Mouse (Mus musculus) hindbrain, postnatal 0 days (tissue): ENCODE measurements around the gene Asb7. TPM values are rescaled to one million over a fixed set of nuclear protein-coding genes. Genes with fewer than 3 reads are reported as not detected.

Experiments used
- ATAC-seq: fragments of 200-750 bp; cut with Nextera tagmentation; 2 replicates; pipeline ENCODE4 v1.8.0; 2017; ENCODE audit warnings: mild to moderate bottlenecking, moderate TSS enrichment, moderate library complexity
- DNase-seq: peaks from one replicate; pipeline ENCODE4 v3.0.0-alpha.2; 2015; ENCODE audit warnings: low spot score
- H3K27ac ChIP-seq: fragments of 300-500 bp; sonication (generic); 2 replicates; pipeline ENCODE4 v1.5.1; 2014; ENCODE audit warnings: mild to moderate bottlenecking
- H3K27me3 ChIP-seq: fragments of 300-500 bp; sonication (generic); 2 replicates; pipeline ENCODE4 v1.6.1; 2014; ENCODE audit warnings: low read length, mixed read lengths; ENCODE audit not compliant: insufficient read depth
- H3K36me3 ChIP-seq: fragments of 300-500 bp; sonication (generic); 2 replicates; pipeline ENCODE4 v1.6.1; 2014; ENCODE audit warnings: low read length, mixed read lengths; ENCODE audit not compliant: insufficient read depth
- H3K4me1 ChIP-seq: fragments of 300-500 bp; sonication (generic); 2 replicates; pipeline ENCODE4 v1.6.1; 2014; ENCODE audit warnings: antibody characterized with exemption, low read length, mixed read lengths; ENCODE audit not compliant: insufficient read depth
- H3K4me2 ChIP-seq: fragments of 300-500 bp; sonication (generic); 2 replicates; pipeline ENCODE4 v1.6.1; 2014; ENCODE audit warnings: low read depth, mild to moderate bottlenecking, low read length, moderate library complexity, mixed read lengths
- H3K4me3 ChIP-seq: fragments of 300-500 bp; sonication (generic); 2 replicates; pipeline ENCODE4 v1.5.1; 2014; ENCODE audit warnings: low read length
- H3K9ac ChIP-seq: fragments of 300-500 bp; sonication (generic); replicated peaks from 2 replicates; pipeline ENCODE4 v1.6.1; 2014; ENCODE audit warnings: mild to moderate bottlenecking, low read length, moderate library complexity, mixed read lengths
- H3K9me3 ChIP-seq: fragments of 300-500 bp; sonication (generic); 2 replicates; pipeline ENCODE4 v1.6.1; 2016; ENCODE audit warnings: low read length, mixed read lengths
- CTCF ChIP-seq: IDR thresholded peaks from 2 replicates; pipeline ENCODE4 v1.5.1; 2016; ENCODE audit warnings: antibody characterized with exemption, control low read depth, low read depth
- WGBS: fragments of 180-500 bp; shearing (Covaris S2); extraction: QIAGEN DNeasy Blood & Tissue Kit; methylation state at CpG from one replicate; pipeline ENCODE4 v1.1.7; 2014; 5-methylcytosine and 5-hydroxymethylcytosine counted together
- polyA plus RNA-seq: library from polyadenylated mRNA; unstranded; fragments of >200 nt; fragmentation: Nextera tagmentation; extraction: Ambion mirVana; gene quantifications from 2 replicates; pipeline ENCODE4 v1.2.1, GENCODE M21; 2015
- total RNA-seq: library from RNA; depleted of rRNA; stranded (reverse); fragments of >200 nt; gene quantifications from 2 replicates; pipeline ENCODE4 v1.2.3, GENCODE M21; 2014; rRNA removed

Asb7 gene
- total RNA-seq (15.3 and 15.4 TPM in 2 replicates), polyA plus RNA-seq (10.5 and 11.7 TPM in 2 replicates)

DNA sequence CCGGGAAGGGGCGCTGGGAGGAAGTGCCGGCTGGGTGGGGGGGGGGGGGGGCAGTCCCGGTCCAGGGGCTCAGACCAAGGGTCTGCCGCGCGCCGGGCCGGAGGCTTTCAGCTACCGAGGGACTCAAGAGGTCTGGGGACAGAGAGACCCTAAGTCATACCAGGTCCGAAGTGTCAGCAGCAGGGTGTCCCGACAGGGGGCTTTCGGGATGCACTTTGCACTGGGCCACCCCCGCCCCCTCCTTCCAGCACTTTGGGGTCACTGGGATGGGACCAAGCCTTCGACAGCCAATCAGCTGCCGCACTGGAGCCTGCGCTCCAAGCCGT lies at the start of gene Asb7:
Gene Asb7, minus strand, starts transcription at position 303 of the 326 bp plus-strand sequence.
- H3K36me3 ChIP-seq = no peaks in the 10 kb centered on the region; the same call in 1 of the 2 replicates
- 0% methylated on average over 17 of the region's 18 CpGs for WGBS

DNA sequence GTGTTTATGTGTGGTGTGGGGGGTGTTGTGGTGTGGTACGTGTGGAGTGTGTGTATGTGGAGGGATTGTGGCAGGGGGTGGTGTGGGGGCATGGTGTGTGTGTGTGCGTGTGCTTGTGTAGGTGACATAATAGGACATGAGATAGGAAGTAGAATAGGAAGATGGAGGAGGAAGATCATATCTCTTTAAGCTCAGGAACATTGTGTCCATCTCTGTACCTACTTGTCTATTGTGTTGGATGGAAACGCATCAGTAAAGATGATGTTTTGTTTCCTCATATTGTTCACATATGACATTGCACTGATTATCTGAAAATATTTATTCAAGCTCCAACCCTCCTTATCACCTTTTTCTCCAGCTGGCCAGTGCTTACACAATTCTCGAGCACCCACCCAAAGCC lies 48.0 kb upstream of the Asb7 start:
- H3K27ac ChIP-seq = no peak overlapping the region
- no peak for TF ChIP-seq CTCF
- no peaks in the 10 kb centered on the region for H3K27me3 ChIP-seq
- ATAC-seq = no peak
- no peaks in the 10 kb centered on the region for H3K36me3 ChIP-seq
- 87% methylated on average over 4 of the region's 4 CpGs for WGBS
- no peak for DNase-seq
- no peaks in the 10 kb centered on the region for H3K9me3 ChIP-seq
- no peak overlapping the region for H3K4me2 ChIP-seq
- H3K9ac ChIP-seq = no peak overlapping the region
- H3K4me1 ChIP-seq = peaks cover 5% of the 10 kb centered on the region; the same call in 1 of the 2 replicates
- H3K4me3 ChIP-seq = no peak overlapping the region

More for the DNA sequence above, at the start of gene Asb7:
- DNase-seq (no peak), ATAC-seq (no peak)
- H3K9me3 ChIP-seq = no peaks in the 10 kb centered on the region
- peaks cover 8% of the 10 kb centered on the region; the same call in 1 of the 2 replicates for H3K4me1 ChIP-seq
- no peak for TF ChIP-seq CTCF
- no peaks in the 10 kb centered on the region for H3K27me3 ChIP-seq
- H3K4me2 ChIP-seq = peak within 1 kb of the TSS; percentile 97
- H3K27ac ChIP-seq = peak within 1 kb of the TSS; percentile 94
- peak within 1 kb of the TSS; percentile 74 for H3K9ac ChIP-seq
- peak within 1 kb of the TSS; percentile 73 for H3K4me3 ChIP-seq

DNA sequence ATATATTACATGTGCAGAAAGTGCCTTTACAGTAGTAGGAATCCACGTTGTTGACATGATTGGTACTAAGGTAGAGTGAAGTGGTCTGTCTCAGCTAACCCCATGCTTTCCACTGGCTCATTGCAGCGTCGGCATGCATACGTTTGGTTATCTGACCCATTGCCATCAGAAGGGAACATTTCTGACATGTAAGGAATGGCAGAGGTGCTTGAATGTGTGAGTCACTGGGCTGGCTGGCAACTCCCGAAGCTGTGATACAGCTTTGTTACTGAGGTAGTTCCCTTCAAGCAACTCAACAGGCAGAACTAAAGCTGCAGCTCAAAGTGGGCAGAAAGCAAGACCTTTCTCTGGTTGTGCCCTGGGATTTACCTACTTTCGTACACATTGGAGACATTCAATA lies 45.6 kb upstream of the Asb7 start:
- Histone ChIP-seq H3K9me3 (no peaks in the 10 kb centered on the region), H3K27me3 (no peaks in the 10 kb centered on the region), H3K9ac (no peak overlapping the region), H3K4me2 (no peak overlapping the region), H3K4me1 (no peaks in the 10 kb centered on the region), H3K27ac (no peak overlapping the region), H3K4me3 (no peak overlapping the region), H3K36me3 (no peaks in the 10 kb centered on the region)
- 96% methylated on average over 6 of the region's 6 CpGs for WGBS
- ATAC-seq (no peak), DNase-seq (no peak)
- no peak for TF ChIP-seq CTCF

DNA sequence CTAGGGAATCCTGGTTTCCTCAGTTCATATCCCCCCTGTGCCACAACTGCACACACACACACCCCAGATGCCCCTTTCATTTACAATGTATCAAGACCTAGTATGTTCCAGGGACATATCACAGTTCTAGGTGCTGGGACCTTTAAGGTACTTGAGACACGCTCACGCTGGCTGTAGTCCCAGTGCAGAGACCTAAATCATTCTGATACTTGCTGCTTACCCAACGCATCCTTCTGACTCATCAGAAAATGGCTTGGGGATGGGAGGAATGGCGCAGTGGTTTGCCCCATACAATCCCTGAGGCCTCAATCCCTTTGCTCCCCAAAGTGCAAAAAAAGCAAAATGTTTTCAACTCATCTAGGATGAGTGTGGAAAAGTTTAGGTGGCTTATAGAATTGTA lies 45.1 kb upstream of the Asb7 start:
- DNase-seq = no peak
- Histone ChIP-seq H3K27me3 (no peaks in the 10 kb centered on the region), H3K9ac (no peak overlapping the region), H3K4me3 (no peak overlapping the region), H3K9me3 (no peaks in the 10 kb centered on the region), H3K36me3 (no peaks in the 10 kb centered on the region), H3K27ac (no peak overlapping the region), H3K4me1 (no peaks in the 10 kb centered on the region), H3K4me2 (no peak overlapping the region)
- no peak for ATAC-seq
- no peak for TF ChIP-seq CTCF
- WGBS = 97% methylated on average over 4 of the region's 4 CpGs

DNA sequence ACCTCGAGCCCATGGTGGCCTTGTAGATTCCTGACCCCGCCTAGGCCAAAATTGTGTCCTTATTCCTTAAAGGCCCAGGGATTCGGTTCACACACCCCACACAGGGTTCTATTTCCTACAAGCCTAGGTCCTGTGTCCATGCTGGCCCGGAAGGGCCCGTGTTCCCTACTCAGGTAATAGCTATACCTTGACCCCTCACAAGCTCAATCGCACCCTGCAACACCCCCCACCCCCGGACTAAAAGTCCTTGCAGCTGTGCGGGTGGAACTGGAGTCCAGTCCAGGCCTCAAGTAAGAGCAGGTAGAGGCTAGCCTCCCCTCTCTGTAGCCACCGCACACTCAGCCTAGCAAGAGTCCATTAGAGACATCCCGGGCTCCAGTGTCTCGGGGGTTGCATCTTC lies 44.5 kb upstream of the Asb7 start:
- ATAC-seq = no peak

DNA sequence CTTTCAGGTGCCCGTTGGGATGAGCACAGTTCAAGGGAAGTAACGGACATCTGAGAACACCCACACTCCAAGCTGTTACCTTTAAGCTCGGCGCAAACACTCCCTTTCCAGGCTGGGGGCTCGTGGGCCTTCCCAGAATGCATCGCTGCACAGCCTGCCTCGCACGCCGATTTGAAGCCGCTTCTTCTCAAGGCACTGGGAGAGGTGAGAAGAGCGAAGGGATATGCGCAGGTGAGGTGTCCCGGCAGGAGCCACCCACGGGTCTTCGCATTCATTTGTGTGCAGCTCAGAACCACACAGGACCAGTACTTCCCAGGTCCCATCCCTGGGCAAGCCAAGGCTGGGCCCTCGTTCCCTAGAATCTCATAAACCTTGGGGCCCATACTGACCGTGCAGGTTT lies 44.0 kb upstream of the Asb7 start:
- Histone ChIP-seq H3K27me3 (no peaks in the 10 kb centered on the region), H3K4me1 (no peaks in the 10 kb centered on the region), H3K4me3 (no peak overlapping the region), H3K9ac (no peak overlapping the region), H3K36me3 (no peaks in the 10 kb centered on the region), H3K4me2 (no peak overlapping the region), H3K27ac (no peak overlapping the region), H3K9me3 (no peaks in the 10 kb centered on the region)
- TF ChIP-seq CTCF = no peak
- ATAC-seq = no peak
- no peak for DNase-seq
- 96% methylated on average over 17 of the region's 17 CpGs for WGBS

More for the DNA sequence above, 44.5 kb upstream of the Asb7 start:
- Histone ChIP-seq H3K4me1 (no peaks in the 10 kb centered on the region), H3K27ac (no peak overlapping the region), H3K4me2 (no peak overlapping the region), H3K27me3 (no peaks in the 10 kb centered on the region), H3K9me3 (no peaks in the 10 kb centered on the region), H3K9ac (no peak overlapping the region), H3K4me3 (no peak overlapping the region), H3K36me3 (no peaks in the 10 kb centered on the region)
- TF ChIP-seq CTCF = no peak
- 96% methylated on average over 11 of the region's 11 CpGs for WGBS
- no peak for DNase-seq

DNA sequence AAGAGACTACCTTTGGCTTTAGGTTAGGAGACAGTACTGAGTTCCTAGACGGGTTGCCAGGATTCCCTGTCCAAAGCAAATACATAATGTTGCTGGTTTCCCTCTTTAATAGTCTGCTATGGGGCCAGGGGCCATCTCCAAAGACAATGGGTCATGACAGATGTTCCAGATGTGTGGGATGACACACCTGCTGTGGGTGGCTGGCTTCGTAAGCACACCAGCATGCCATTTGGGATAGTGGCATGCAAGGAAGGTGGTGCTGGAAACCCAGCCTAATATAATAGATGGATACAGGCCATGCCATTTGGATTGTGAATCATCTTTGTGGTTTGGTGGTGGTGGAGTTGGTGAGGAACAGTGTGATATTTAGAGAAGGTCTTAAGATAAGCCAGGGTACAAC lies 39.8 kb upstream of the Asb7 start:
- Histone ChIP-seq H3K9me3 (no peaks in the 10 kb centered on the region), H3K4me1 (no peaks in the 10 kb centered on the region), H3K9ac (no peak overlapping the region), H3K4me3 (no peak overlapping the region), H3K4me2 (no peak overlapping the region), H3K27me3 (no peaks in the 10 kb centered on the region), H3K27ac (no peak overlapping the region), H3K36me3 (no peaks in the 10 kb centered on the region)
- no peak for TF ChIP-seq CTCF
- 84% methylated on average over 2 of the region's 2 CpGs for WGBS
- DNase-seq (no peak), ATAC-seq (no peak)
